Mouse (Mus musculus) small intestine, adult 2 months (tissue): Measurements from ENCODE around the gene Reg4.

Experiments used
- CTCF ChIP-seq: fragments of 200-500 bp; IDR thresholded peaks from 2 replicates; pipeline ENCODE4 v1.5.1; 2012; ENCODE audit warnings: low read depth, mild to moderate bottlenecking, control low read depth, inconsistent platforms, low read length, moderate library complexity, mixed read lengths; ENCODE audit not compliant: insufficient replicate concordance, insufficient read length; ENCODE audit errors: extremely low read depth
- POLR2A ChIP-seq: fragments of 200-500 bp; IDR thresholded peaks from 2 replicates; pipeline ENCODE4 v1.6.1; 2012; ENCODE audit warnings: low read depth, mild to moderate bottlenecking, control low read depth, inconsistent platforms, low read length, moderate library complexity

- TF ChIP-seq CTCF (no peak), POLR2A (no peak)
Measured at GRCm38 (mm10) chr3:98259271-98259751, 37.4 kb downstream of the Reg4 start.
